Mouse (Mus musculus) liver, embryonic 14.5 days (tissue): ENCODE data around the gene 4933428G20Rik.

ENCODE experiments used
- CTCF ChIP-seq: IDR thresholded peaks from 2 replicates; pipeline ENCODE4 v1.5.1; 2016; ENCODE audit warnings: antibody characterized with exemption, low read depth, control low read depth
- EP300 ChIP-seq: IDR thresholded peaks from 2 replicates; pipeline ENCODE4 v1.6.1; 2016; ENCODE audit warnings: antibody characterized with exemption, low read depth

DNA sequence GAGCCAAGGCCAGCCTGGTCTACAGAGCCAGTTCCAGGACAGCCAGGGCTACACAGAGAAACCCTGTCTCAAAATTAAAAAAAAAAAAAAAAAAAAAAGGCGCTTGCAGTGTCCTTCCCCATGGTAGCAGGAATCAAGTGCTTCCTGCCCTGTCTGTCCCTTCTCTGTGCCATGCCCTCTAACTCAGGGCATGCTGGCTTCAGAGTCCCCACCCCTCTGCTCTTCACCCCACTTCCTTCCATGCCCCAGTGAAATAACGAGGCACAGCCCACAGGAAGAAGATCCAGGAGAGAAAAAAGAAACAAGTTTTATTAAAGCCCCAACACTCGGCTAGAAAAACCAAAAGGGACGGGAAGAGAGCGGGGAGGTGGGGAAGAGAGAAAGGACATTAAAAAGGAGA lies 8.9 kb upstream of the 4933428G20Rik start:
- TF ChIP-seq EP300 (no peak), CTCF (no peak)
